Mouse (Mus musculus): ENCODE results near the gene Gng7. TPM values are rescaled to one million over a fixed set of nuclear protein-coding genes. Genes with fewer than 3 reads are reported as not detected.

The Gng7 gene
- polyA plus RNA-seq, 1 experiment from 2014 or later: 11.5 TPM

DNA sequence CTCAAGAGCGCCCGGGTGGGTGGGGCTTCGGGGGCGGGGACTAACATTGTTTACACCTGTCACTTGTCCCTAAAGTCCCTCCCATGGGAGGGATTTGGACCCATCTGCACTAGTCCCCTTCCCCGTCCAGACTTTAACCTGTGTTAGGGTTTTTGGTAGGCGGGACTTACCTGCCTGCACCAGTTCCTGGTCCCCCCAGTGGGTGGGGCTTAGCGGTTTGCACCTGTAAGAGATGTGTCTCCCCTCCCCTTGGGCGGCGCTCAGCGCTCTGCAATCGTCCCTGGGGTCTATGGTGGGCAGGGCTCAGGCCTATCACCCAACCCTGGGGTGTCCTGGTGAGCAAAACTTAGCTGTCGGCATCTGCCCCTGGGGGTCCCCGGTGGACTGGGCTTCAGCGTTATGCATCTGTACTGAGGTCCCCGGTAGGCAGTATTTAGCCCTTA is 97.4 kb downstream of the Gng7 start:
- Histone ChIP-seq H3K4me1 (ENCODE audit: control insufficient read depth, insufficient read depth, low read length) (peaks cover 17% of the 10 kb centered on the region; the same call in 1 of the 2 replicates), H3K9ac (replicated peaks; ENCODE audit: low read length) (peak overlapping the region; percentile 81), H3K4me2 (ENCODE audit: low read length) (peak overlapping the region; percentile 96), H3K4me3 (replicated peaks; ENCODE audit: low read depth, low read length) (peak overlapping the region; percentile 81), H3K27me3 (ENCODE audit: control insufficient read depth, insufficient read depth, low read length) (0 out of 2 replicates have a peak, but pooled peaks cover 4% of the 10 kb centered on the region), H3K9me3 (ENCODE audit: control insufficient read depth, low read length) (no peaks in the 10 kb centered on the region), H3K36me3 (ENCODE audit: control insufficient read depth, insufficient read depth, low read length) (peaks cover 27% of the 10 kb centered on the region), H3K27ac (replicated peaks; ENCODE audit: low read depth, low read length) (peak overlapping the region; percentile 74)
- ATAC-seq (ENCODE audit: low FRiP score, low TSS enrichment) (peak; percentile 15; the same call in 1 of the 2 replicates), DNase-seq (peak; percentile 27)
- 3% methylated on average over 15 of the region's 15 CpGs for WGBS

DNA sequence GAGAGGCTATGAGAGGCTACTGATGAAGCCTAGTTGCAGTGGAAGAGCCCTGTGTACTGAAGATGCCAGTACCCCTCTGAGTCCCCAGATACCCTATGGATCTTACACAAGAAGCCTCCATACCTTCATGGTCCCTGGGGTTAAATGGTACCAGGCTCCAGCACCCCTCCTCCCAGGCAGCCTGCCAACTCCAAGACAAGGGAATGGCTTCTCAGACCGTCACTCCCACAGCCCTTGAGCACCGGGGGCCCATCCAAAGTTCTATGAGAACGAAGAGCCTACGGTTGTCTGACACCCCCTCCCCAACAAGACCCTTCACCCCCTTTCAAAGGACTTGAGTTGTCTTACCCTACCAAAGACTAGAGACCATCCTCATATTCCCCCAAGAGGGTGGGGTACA is 99.0 kb downstream of the Gng7 start:
- Histone ChIP-seq H3K27ac (replicated peaks; ENCODE audit: low read depth, low read length) (no peak overlapping the region), H3K4me3 (replicated peaks; ENCODE audit: low read depth, low read length) (no peak overlapping the region), H3K4me2 (ENCODE audit: low read length) (no peak overlapping the region), H3K4me1 (ENCODE audit: control insufficient read depth, insufficient read depth, low read length) (peaks cover 14% of the 10 kb centered on the region; the same call in 1 of the 2 replicates), H3K27me3 (ENCODE audit: control insufficient read depth, insufficient read depth, low read length) (no peaks in the 10 kb centered on the region), H3K9ac (replicated peaks; ENCODE audit: low read length) (no peak overlapping the region), H3K9me3 (ENCODE audit: control insufficient read depth, low read length) (no peaks in the 10 kb centered on the region), H3K36me3 (ENCODE audit: control insufficient read depth, insufficient read depth, low read length) (peaks cover 42% of the 10 kb centered on the region)
- ATAC-seq (ENCODE audit: low FRiP score, low TSS enrichment) (no peak), DNase-seq (no peak)
- WGBS: 92% methylated on average over 4 of the region's 4 CpGs

DNA sequence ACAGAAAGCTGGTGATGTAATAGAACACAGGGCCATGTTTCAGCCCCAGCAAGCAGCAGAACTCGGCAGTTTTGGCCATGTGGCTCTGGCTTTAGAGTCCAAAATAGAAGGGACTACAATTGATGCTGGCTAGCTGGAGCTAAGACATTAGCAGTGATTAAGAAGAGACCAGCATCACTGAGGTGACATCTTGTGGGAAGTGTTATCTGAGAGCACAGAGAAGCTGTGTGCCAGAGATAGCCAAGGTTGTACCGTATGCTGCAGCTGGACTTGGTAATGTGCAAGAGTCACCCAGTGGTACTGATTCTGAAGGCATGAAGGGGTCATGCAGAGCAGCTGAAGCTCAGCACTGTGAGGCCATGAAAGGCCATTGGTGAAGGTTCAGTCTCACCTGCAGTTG is 99.5 kb downstream of the Gng7 start:
- Histone ChIP-seq H3K27ac (replicated peaks; ENCODE audit: low read depth, low read length) (no peak overlapping the region), H3K4me2 (ENCODE audit: low read length) (no peak overlapping the region), H3K9ac (replicated peaks; ENCODE audit: low read length) (no peak overlapping the region), H3K27me3 (ENCODE audit: control insufficient read depth, insufficient read depth, low read length) (no peaks in the 10 kb centered on the region), H3K4me3 (replicated peaks; ENCODE audit: low read depth, low read length) (no peak overlapping the region), H3K9me3 (ENCODE audit: control insufficient read depth, low read length) (no peaks in the 10 kb centered on the region), H3K36me3 (ENCODE audit: control insufficient read depth, insufficient read depth, low read length) (peaks cover 45% of the 10 kb centered on the region), H3K4me1 (ENCODE audit: control insufficient read depth, insufficient read depth, low read length) (peaks cover 14% of the 10 kb centered on the region; the same call in 1 of the 2 replicates)
- no peak for DNase-seq
- 87% methylated on average over 2 of the region's 2 CpGs for WGBS
- no peak for ATAC-seq (ENCODE audit: low FRiP score, low TSS enrichment)

DNA sequence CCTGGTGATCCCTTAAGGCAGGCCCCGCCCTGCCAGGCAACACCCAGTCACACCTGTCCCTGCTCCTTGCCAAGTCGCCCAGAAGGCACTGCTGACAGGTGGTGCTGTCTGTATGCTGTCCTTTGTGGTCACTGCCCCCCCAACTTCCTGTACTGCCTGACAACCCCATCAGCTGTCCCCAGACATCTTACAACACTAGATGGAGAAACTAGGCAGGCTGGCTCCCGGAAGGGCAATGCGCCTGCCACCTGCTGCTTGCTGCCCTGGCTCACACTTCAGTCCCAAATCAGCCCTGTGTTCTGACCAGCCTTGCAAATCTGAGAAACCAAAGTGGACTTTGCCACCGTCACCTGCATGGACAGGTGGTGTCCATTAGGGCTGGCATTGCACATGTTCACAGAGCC is 100.5 kb downstream of the Gng7 start:
- H3K4me3 ChIP-seq (replicated peaks; ENCODE audit: low read depth, low read length): no peak overlapping the region
- no peaks in the 10 kb centered on the region for H3K27me3 ChIP-seq (ENCODE audit: control insufficient read depth, insufficient read depth, low read length)
- H3K36me3 ChIP-seq (ENCODE audit: control insufficient read depth, insufficient read depth, low read length): peaks cover 55% of the 10 kb centered on the region
- no peak overlapping the region for H3K4me2 ChIP-seq (ENCODE audit: low read length)
- no peak for DNase-seq
- H3K27ac ChIP-seq (replicated peaks; ENCODE audit: low read depth, low read length): no peak overlapping the region
- no peak for ATAC-seq (ENCODE audit: low FRiP score, low TSS enrichment)
- no peaks in the 10 kb centered on the region for H3K9me3 ChIP-seq (ENCODE audit: control insufficient read depth, low read length)
- H3K4me1 ChIP-seq (ENCODE audit: control insufficient read depth, insufficient read depth, low read length): peaks cover 14% of the 10 kb centered on the region; the same call in 1 of the 2 replicates
- no peak overlapping the region for H3K9ac ChIP-seq (replicated peaks; ENCODE audit: low read length)
- WGBS: 96% methylated on average over 5 of the region's 5 CpGs

DNA sequence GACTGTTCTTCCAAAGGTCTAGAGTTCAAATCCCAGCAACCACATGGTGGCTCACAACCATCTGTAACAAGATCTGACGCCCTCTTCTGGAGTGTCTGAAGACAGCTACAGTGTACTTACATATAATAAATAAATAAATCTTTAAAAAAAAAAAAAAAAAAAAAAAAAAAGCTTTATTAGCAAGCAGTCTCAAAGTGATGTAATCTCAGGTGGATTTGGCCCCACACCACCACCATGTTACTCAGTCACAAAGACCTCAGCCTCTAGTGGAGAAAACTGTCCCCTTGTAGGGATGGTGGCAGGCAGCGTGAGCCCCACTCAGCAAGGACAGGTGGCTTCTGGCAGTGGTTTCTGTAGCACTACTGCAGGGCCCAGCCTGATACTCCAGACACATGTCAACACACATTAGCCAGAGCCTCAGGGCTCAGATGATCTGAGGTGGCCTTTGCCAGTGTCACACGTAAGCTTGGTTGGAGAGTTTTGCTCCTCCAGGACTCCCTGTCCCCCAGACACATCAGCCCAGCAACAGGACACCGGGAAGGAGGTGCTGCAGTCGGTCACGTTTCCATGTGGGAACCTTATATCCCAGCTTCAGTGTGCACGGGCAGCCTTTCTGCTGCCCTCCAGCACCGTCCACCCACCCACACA is 101.3 kb downstream of the Gng7 start:
- peaks cover 63% of the 10 kb centered on the region for H3K36me3 ChIP-seq (ENCODE audit: control insufficient read depth, insufficient read depth, low read length)

DNA sequence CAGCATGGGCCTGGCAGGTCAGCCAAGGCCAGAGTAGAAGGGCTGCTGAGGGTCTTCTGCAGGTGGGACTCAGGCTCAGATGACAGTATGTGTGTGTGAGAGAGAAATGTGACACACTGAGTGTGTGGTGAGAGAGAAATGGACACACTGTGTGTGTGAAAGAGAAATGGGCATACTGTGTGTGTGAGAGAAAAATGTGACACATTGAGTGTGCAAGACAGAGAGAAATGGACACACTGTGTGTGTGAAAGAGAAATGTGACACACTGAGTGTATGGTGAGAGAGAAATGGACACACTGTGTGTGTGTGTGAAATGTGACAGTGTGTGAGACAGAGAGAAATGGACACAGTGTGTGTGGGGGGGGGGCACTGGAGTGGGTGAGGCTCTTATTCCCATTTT is 102.9 kb downstream of the Gng7 start:
- peaks cover 9% of the 10 kb centered on the region; the same call in 1 of the 2 replicates for H3K4me1 ChIP-seq (ENCODE audit: control insufficient read depth, insufficient read depth, low read length)
- no peak overlapping the region for H3K9ac ChIP-seq (replicated peaks; ENCODE audit: low read length)
- no peak overlapping the region for H3K4me2 ChIP-seq (ENCODE audit: low read length)
- no peak overlapping the region for H3K27ac ChIP-seq (replicated peaks; ENCODE audit: low read depth, low read length)
- DNase-seq: no peak
- ATAC-seq (ENCODE audit: low FRiP score, low TSS enrichment): no peak
- H3K4me3 ChIP-seq (replicated peaks; ENCODE audit: low read depth, low read length): no peak overlapping the region
- H3K9me3 ChIP-seq (ENCODE audit: control insufficient read depth, low read length): no peaks in the 10 kb centered on the region
- H3K27me3 ChIP-seq (ENCODE audit: control insufficient read depth, insufficient read depth, low read length): no peaks in the 10 kb centered on the region
- peaks cover 79% of the 10 kb centered on the region for H3K36me3 ChIP-seq (ENCODE audit: control insufficient read depth, insufficient read depth, low read length)

More for the DNA sequence above, 101.3 kb downstream of the Gng7 start:
- no peaks in the 10 kb centered on the region for H3K9me3 ChIP-seq (ENCODE audit: control insufficient read depth, low read length)
- no peak overlapping the region for H3K4me3 ChIP-seq (replicated peaks; ENCODE audit: low read depth, low read length)
- DNase-seq: no peak
- no peak for ATAC-seq (ENCODE audit: low FRiP score, low TSS enrichment)
- no peak overlapping the region for H3K9ac ChIP-seq (replicated peaks; ENCODE audit: low read length)
- peaks cover 14% of the 10 kb centered on the region; the same call in 1 of the 2 replicates for H3K4me1 ChIP-seq (ENCODE audit: control insufficient read depth, insufficient read depth, low read length)
- H3K4me2 ChIP-seq (ENCODE audit: low read length): no peak overlapping the region
- 89% methylated on average over 7 of the region's 8 CpGs for WGBS
- no peaks in the 10 kb centered on the region for H3K27me3 ChIP-seq (ENCODE audit: control insufficient read depth, insufficient read depth, low read length)
- H3K27ac ChIP-seq (replicated peaks; ENCODE audit: low read depth, low read length): no peak overlapping the region

DNA sequence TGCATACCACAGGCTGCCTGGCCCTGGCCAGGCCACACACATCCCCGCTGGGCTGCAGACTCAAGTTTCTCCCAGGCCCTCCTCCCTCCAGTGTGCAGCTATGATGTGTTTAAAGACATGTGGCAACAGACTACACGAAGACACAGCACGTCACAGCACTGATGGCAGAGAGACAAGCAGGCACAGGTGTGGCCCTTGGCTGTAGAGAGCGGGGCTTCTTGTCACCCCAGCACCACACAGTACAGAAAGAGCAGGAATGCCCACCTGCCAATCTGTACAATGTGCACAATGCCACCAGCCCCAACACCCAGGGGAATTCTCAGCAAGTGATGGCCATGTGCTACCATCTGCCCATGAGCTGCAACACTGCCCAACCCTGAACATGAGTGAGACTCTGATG is 103.4 kb downstream of the Gng7 start:
- Histone ChIP-seq H3K4me3 (replicated peaks; ENCODE audit: low read depth, low read length) (no peak overlapping the region), H3K27me3 (ENCODE audit: control insufficient read depth, insufficient read depth, low read length) (no peaks in the 10 kb centered on the region), H3K9ac (replicated peaks; ENCODE audit: low read length) (no peak overlapping the region), H3K9me3 (ENCODE audit: control insufficient read depth, low read length) (no peaks in the 10 kb centered on the region), H3K36me3 (ENCODE audit: control insufficient read depth, insufficient read depth, low read length) (peaks cover 79% of the 10 kb centered on the region), H3K27ac (replicated peaks; ENCODE audit: low read depth, low read length) (no peak overlapping the region), H3K4me1 (ENCODE audit: control insufficient read depth, insufficient read depth, low read length) (peaks cover 4% of the 10 kb centered on the region; the same call in 1 of the 2 replicates), H3K4me2 (ENCODE audit: low read length) (no peak overlapping the region)
- 97% methylated on average over 4 of the region's 4 CpGs for WGBS
- no peak for DNase-seq
- ATAC-seq (ENCODE audit: low FRiP score, low TSS enrichment): no peak

DNA sequence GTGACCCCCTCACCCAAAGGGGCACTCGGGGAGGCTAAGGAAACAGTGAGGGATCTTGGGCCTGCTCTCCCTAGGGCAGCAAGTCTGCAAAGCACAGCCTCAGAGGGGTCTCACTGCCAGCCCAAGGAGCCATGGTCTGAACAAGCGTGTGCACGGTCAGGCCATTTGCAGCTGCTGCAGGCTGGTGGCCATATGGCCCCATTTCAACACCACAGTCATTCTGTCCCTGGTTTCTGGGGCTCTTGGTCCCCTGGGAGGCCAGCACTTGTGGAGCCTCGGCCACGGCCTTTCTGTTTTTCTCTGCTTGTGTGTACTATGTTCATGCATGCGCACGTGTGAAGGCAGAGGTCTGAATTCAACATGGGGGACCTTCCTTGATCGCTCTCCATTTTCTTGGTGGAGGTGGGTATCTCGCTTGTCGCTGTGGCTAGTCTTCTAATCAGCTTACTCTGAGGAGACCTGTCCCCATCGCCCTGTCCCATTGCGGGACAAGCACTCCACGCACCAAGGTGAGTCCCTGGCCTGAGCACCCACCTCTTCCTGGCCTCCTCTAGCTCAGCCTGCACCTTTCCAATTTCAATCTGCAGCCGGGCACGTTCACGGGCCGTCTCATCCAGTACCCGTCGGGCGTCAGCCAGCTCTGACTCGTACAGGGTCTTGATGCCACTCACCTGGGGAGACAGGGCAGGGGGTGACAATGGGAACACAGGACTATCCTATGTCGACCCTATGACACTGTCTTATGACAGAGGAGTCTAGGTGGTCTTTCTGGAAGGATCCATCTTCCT is 105.2 kb downstream of the Gng7 start:
- ATAC-seq (ENCODE audit: low FRiP score, low TSS enrichment) (no peak), DNase-seq (no peak)
- Histone ChIP-seq H3K4me2 (ENCODE audit: low read length) (no peak overlapping the region), H3K9me3 (ENCODE audit: control insufficient read depth, low read length) (no peaks in the 10 kb centered on the region), H3K4me3 (replicated peaks; ENCODE audit: low read depth, low read length) (no peak overlapping the region), H3K27me3 (ENCODE audit: control insufficient read depth, insufficient read depth, low read length) (no peaks in the 10 kb centered on the region), H3K27ac (replicated peaks; ENCODE audit: low read depth, low read length) (no peak overlapping the region), H3K9ac (replicated peaks; ENCODE audit: low read length) (no peak overlapping the region), H3K36me3 (ENCODE audit: control insufficient read depth, insufficient read depth, low read length) (peaks cover 75% of the 10 kb centered on the region), H3K4me1 (ENCODE audit: control insufficient read depth, insufficient read depth, low read length) (no peaks in the 10 kb centered on the region)
- 93% methylated on average over 22 of the region's 22 CpGs for WGBS
